Mouse (Mus musculus): ENCODE measurements around the gene Kcnh8. TPM values are rescaled to one million over a fixed set of nuclear protein-coding genes. Genes with fewer than 3 reads are reported as not detected.

The Kcnh8 gene
- total RNA-seq, 2 experiments from 2014 or later = not detected

DNA sequence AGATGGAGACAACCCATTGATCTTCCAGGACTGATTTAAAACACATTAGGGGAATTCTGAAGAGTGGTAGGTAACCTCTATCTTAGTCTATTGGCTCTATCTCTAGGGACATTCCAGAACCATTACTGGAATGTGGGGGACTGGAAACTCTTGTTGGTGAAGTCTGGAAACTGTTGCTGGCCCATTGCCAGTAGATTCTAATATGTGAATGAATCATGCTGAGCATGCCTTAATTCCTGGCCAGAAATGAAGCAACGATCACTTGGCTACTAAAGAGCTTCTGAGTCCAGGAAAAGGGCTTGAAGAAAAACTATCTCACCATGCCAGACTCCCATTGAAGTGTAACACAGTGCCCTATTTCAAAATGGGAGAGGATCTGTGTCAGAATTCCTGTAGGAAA is 208.3 kb downstream of the Kcnh8 start:
- intact Hi-C loops (cut with DNase I) = no loop called here
- DNase-seq = no peak

DNA sequence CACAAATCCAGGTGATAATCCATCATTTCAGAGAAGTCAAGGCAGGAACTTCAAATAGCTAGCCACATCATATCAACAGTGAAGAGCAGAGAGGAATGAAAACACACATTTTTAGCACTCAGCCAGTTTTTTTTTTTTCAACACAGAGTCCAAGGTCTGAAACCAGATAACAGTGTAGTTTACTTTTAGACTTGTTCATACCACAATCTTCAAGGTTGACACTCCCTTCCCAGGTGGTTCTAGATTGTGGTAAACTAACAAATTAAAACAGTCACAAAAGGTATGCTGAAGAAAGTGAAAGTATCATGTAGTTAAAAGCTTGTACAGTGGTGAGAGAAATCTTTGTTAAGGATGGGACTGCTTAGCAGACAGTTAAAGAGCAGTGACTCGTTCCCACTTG is 216.5 kb downstream of the Kcnh8 start:
- DNase-seq = no peak
- intact Hi-C loops (cut with DNase I) = no loop called here

DNA sequence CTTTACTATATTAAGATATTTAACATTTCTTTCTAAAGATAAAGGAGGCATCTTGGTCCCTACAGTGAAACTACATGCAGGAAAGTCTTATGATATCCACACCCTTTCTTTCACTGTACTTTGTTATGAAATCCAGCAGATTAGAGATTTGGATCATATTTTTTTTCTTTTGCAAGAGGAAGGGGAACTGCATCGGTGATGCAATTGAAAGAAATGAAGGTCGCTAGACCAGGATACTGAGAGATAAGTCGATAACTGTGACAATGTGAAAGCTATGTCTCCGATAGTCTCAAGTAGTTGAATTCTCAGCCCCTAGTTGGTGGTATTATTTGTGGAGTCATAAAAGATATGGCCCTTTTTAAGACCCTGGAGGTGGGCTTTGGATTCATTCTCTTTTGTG is 227.2 kb downstream of the Kcnh8 start:
- DNase-seq = no peak
- intact Hi-C loops (cut with DNase I) = no loop called here

DNA sequence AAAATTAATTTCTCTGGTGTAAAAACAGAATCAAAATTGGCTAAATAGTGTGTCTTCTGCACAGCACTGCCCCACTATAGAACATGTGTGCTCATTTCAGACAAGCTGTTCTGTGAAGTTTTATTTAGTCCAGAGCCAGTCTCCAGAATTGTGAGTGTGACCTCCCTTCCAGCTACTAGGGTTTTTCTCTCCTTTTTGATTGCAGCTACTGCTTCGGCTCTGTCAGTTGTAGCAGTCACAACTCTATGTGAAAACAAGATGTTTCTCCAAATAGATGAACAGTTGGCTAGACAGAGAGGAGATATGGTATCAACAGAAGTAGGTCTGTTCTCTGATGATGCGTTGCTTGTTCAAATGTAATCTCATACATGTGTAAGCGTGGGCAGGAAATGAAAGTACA is 270.7 kb downstream of the Kcnh8 start:
- intact Hi-C loops (cut with DNase I) = no loop called here
- DNase-seq = no peak

DNA sequence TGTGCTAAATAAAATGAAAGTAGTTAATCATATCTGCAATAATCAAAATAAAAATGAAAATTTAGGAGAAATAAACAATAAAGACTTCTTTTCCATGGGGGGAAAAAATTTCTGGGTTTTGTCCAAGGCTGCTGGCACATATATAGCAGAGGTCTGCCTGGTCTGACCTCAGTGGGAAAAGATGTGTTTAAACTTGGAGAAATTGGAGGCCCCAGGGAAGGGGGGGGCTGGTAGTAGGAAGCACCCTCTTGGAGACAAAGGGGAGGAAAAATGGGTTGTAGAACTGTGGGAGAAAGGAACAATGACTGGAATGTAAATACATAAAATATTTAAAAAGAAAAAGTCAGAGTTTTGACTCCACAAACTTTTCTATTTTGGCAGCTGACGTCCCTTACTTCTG is 276.5 kb downstream of the Kcnh8 start:
- intact Hi-C loops (cut with DNase I) = no loop called here
- no peak for DNase-seq

DNA sequence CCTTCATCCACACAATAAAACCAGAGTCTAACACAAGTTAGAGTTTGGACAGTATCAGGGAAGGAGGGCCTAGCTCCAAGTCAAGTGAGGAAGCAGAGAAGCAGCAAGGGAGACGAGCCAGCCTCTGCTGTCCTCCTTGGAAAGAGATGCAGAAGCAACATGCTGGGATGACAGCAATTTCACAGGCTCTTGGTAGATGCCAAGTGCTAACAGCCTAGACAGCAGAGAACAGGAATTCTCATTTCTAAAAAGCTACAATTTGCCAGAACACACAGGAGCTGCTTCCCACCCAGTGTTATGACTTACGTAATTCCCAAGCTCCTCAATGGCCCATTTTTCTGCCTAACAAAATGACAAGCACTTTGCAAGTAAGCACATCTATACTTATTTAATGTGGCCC is 277.5 kb downstream of the Kcnh8 start:
- intact Hi-C loops (cut with DNase I) = no loop called here

DNA sequence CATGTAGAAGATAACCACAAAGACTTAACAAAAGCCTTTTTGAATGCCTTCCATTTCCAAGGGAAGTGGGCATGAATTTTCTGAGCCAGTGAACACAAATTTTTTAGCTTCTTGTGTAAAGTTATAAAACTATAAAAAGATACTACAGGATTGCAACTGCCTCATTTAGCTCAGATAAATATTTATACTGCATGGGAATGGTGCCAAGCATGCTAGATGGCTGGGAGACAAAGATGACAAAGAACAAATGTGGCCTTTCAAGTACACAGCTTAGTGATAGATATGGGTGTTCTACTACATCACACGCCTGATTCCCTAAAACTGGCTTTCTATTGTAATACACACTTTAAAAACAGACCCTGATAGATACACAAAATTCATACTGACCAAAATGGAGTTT is 282.7 kb downstream of the Kcnh8 start:
- DNase-seq = no peak
- intact Hi-C loops (cut with DNase I) = no loop called here

More for the DNA sequence above, 277.5 kb downstream of the Kcnh8 start:
- no peak for DNase-seq

DNA sequence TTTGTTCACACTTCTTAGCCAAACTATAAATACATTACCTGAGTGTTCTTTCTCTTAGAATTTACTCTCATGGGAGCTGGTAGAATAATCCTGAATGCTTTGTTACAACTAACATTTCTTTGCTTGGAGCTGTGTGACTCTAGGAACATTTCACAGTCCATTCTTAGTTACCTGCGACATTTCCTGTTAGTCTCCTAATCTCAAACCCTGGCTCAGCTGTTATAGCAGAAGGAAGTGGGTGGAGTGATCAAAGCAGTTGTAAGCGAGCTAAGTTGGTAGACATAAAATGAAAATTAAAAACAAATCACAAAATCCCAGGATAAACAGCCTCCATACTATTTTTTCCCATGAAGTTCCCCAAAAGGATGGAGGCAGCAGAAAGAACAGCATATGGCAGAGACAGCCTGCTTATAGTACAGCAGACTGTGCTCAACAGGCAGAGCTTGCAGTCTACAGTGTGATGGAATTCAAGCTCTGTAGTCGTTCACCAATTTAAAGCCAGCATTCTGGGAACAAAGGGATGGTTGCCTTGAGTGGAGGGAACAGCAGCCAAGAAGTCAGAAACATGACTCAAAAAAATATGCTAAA is 318.1 kb downstream of the Kcnh8 start:
- intact Hi-C loops (cut with DNase I) = no loop called here
- no peak for DNase-seq

DNA sequence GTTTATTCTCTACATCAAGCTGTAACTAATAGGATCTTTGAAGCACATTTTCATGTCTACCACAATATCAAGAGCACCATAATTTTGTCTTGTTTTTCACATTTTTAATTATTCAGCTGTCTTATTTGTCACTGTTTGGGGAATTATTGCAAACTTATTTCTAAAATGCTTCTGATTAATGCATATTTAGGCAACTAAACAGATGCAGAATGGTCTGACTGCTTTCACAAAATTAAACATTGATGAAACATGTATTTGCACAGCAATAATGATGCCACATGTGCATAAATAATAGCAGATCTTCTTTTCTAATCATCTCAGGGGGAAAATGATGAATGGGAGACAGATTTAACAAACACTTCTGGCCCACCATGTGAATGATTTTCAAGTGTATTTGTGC is 341.5 kb downstream of the Kcnh8 start:
- no peak for DNase-seq
- intact Hi-C loops (cut with DNase I) = no loop called here

DNA sequence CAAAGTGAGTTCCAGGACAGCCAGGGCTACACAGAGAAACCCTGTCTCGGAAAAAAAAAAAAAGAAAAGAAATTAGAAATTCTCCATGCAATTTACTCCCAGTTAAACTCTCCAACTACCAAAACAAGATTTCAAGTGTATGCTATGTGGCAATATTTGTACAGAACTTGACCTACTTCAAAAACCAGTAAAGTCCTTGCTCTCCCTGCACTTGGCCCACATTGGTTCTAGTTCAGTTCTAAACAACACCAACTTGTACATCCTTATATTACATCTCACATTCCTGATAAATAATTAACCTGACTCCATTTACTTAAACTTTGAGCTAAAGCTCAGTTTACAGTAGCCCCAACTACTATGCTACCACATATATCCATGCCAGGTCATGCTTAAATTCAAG is 370.2 kb downstream of the Kcnh8 start:
- intact Hi-C loops (cut with DNase I) = no loop called here
- no peak for DNase-seq

DNA sequence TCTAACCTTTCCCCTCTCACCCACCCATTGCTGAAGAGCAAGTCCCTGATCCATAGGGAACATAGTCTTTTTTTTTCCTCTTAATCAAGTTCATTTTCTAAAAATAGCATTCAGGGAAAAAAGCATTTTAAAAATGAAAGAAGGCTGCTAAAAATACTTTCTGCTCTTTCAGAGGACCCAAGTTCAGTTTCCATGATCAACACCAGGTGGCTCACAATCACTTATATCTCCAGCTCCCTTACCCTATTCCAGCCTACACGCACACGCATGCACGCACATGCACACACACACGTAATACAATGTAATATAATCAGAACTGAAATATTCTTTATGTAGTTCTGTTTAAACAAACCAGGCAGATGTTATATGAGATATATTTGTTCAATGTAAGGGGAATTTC is 378.4 kb downstream of the Kcnh8 start:
- DNase-seq = no peak
- intact Hi-C loops (cut with DNase I) = no loop called here

Data from gastrocnemius, postnatal 36 days (tissue).